Comparison of ENCODE assay signal across 7 mouse cellular contexts in the genomic region with DNA sequence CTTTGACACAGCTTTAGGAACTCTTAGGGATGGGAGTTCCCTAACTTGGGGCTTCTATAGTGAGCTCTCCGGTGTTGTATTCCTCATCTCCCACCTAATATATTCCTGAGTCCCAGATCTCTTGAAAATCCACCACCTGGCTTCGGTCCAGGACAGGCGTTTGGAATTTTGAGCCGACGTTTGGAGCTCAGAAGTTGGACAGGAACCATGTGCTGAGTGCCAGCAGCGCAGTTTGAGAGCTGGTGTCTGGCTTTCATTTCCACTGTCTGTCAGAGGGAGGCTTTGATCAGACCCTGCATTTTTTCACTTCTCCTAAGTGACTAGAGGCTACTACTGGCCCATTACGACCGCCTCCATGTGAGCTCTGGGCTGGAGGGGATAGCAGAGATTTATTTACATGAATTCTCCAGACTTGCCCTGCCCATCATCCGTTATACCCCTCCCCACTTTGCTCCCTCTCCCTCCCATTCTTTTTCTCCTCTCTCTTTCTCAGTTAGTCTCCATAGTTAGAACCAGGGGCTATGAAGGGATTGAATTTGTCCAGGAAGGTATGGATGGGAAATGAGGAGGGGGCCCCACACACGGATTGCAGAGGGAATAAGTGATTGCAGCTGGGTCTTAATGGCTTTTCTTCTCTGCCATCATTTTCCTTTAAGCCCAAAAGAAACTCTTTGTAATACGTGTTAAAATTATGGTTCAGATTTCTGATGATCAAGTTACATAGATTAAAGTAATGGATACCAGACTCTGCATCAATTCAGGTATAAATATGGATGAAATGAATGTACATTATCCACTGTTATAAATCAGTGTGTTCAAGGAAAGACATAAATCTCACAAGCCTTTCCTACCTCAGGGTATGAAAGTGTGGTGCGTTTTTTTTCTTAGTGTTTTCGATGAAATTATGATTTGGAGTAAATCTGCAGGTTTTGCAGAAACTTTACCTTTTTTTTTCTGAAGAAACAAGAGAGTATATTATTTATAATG.
DNase-seq lines count a peak whose midpoint lies in the region; ATAC-seq lines count a peak whose summit lies in the region.

No protein-coding gene starts in this region.

- no peaks in the 10 kb centered on the region for H3K9me3 ChIP-seq in hindbrain, embryonic 15.5 days
- H3K9me3 ChIP-seq in limb, embryonic 10.5 days (replicated peaks) = no peaks in the 10 kb centered on the region
- H3K9me3 ChIP-seq in neural tube, embryonic 12.5 days = no peaks in the 10 kb centered on the region

- H3K4me2 ChIP-seq in hindbrain, embryonic 15.5 days = no peak overlapping the region
- no peak overlapping the region for H3K4me2 ChIP-seq in neural tube, embryonic 12.5 days (replicated peaks)

- 53% methylated on average over 13 of the region's 13 CpGs for WGBS in hindbrain, embryonic 15.5 days
- WGBS in limb, embryonic 10.5 days = 12% methylated on average over 13 of the region's 13 CpGs
- 63% methylated on average over 13 of the region's 13 CpGs for WGBS in neural tube, embryonic 12.5 days

- no peak overlapping the region for H3K4me3 ChIP-seq in hindbrain, embryonic 15.5 days
- H3K4me3 ChIP-seq in limb, embryonic 10.5 days = peak overlapping the region; percentile 10; the same call in 1 of the 2 replicates
- no peak overlapping the region for H3K4me3 ChIP-seq in neural tube, embryonic 12.5 days

- no peak overlapping the region for H3K9ac ChIP-seq in hindbrain, embryonic 15.5 days
- no peak overlapping the region for H3K9ac ChIP-seq in neural tube, embryonic 12.5 days

- H3K4me1 ChIP-seq in hindbrain, embryonic 15.5 days (replicated peaks) = peaks cover 3% of the 10 kb centered on the region; the same call in 1 of the 2 replicates
- H3K4me1 ChIP-seq in limb, embryonic 10.5 days = peaks cover 42% of the 10 kb centered on the region
- peaks cover 3% of the 10 kb centered on the region for H3K4me1 ChIP-seq in neural tube, embryonic 12.5 days

- ATAC-seq in hindbrain, embryonic 15.5 days (ENCODE audit: low FRiP score, low read depth) = peak; percentile 85
- ATAC-seq in neural tube, embryonic 12.5 days (ENCODE audit: low FRiP score, low read depth) = 0 out of 2 replicates have a peak, but pooled peaks have one; percentile 48

- H3K36me3 ChIP-seq in hindbrain, embryonic 15.5 days = no peaks in the 10 kb centered on the region
- no peaks in the 10 kb centered on the region for H3K36me3 ChIP-seq in limb, embryonic 10.5 days
- no peaks in the 10 kb centered on the region for H3K36me3 ChIP-seq in neural tube, embryonic 12.5 days

- no peak overlapping the region for H3K27ac ChIP-seq in hindbrain, embryonic 15.5 days (replicated peaks)
- H3K27ac ChIP-seq in limb, embryonic 10.5 days = peak overlapping the region; percentile 83
- H3K27ac ChIP-seq in neural tube, embryonic 12.5 days = no peak overlapping the region

- H3K27me3 ChIP-seq in hindbrain, embryonic 15.5 days = no peaks in the 10 kb centered on the region
- H3K27me3 ChIP-seq in limb, embryonic 10.5 days (ENCODE audit: low read depth, poor library complexity, severe bottlenecking) = no peaks in the 10 kb centered on the region
- H3K27me3 ChIP-seq in neural tube, embryonic 12.5 days (replicated peaks) = no peaks in the 10 kb centered on the region

- DNase-seq in cerebellum, adult 11 months = peak; percentile 5
- peak; percentile 32 to 34 for DNase-seq in cerebellum, postnatal 36 days
- peak; percentile 37 to 38 for DNase-seq in frontal cortex, postnatal 14 days (ENCODE audit: low spot score in 2 of 2)
- DNase-seq in limb, embryonic 10.5 days (ENCODE audit: low spot score) = peak; percentile 80
- DNase-seq in spleen, postnatal 10 days (ENCODE audit: low spot score in 2 of 2) = no peak

Comparison
In these comparisons a context has a peak if more than half of its experiments do, and no peak if none do; other contexts are left out.
1. DNase-seq: peak in cerebellum, adult 11 months (single experiment), cerebellum, postnatal 36 days (2 of 2), frontal cortex, postnatal 14 days (2 of 2) and limb, embryonic 10.5 days (single experiment); none in spleen, postnatal 10 days (0 of 2).